Comparison of ENCODE assay signal across 8 mouse cellular contexts in genomic region chr12:111732921-111733320, GRCm38 (mm10). TPM values are rescaled to one million over a fixed set of nuclear protein-coding genes. Genes with fewer than 3 reads are reported as not detected.
DNase-seq lines count a peak whose midpoint lies in the region; ATAC-seq and TF ChIP-seq lines count a peak whose summit lies in the region.
"Had no signal": no experiment of that assay in that cellular context is flagged by ENCODE, and none has a peak within 500 bp of the region (broad histone marks: within the 10 kb centered on the region; RNA-seq: fewer than 3 reads in every experiment).

No protein-coding gene starts in this region.

- TF ChIP-seq CTCF in midbrain, postnatal 0 days (IDR thresholded peaks at IDR 0.05) = no peak

- H3K9ac ChIP-seq in kidney, embryonic 14.5 days (ENCODE audit: low read depth, low read length) = peak overlapping the region; percentile 28; the same call in 1 of the 2 replicates
- H3K9ac ChIP-seq in forebrain, embryonic 12.5 days = peak overlapping the region; percentile 38
- peak overlapping the region; percentile 32; the same call in 1 of the 2 replicates for H3K9ac ChIP-seq in intestine, embryonic 15.5 days
- H3K9ac ChIP-seq in midbrain, postnatal 0 days (replicated peaks; ENCODE audit: low read length, poor library complexity, severe bottlenecking) = no peak overlapping the region; the same call in 1 of the 2 replicates

- H3K9me3 ChIP-seq in kidney, embryonic 14.5 days (ENCODE audit: control insufficient read depth, low read length) = no peaks in the 10 kb centered on the region
- H3K9me3 ChIP-seq in forebrain, embryonic 12.5 days = no peaks in the 10 kb centered on the region
- H3K9me3 ChIP-seq in intestine, embryonic 15.5 days = no peaks in the 10 kb centered on the region
- H3K9me3 ChIP-seq in midbrain, postnatal 0 days (ENCODE audit: low read length) = no peaks in the 10 kb centered on the region
- H3K9me3 ChIP-seq: G1E had no signal

- H3K4me2 ChIP-seq in kidney, embryonic 14.5 days (replicated peaks; ENCODE audit: low read depth, low read length) = no peak overlapping the region
- no peak overlapping the region for H3K4me2 ChIP-seq in forebrain, embryonic 12.5 days
- no peak overlapping the region for H3K4me2 ChIP-seq in intestine, embryonic 15.5 days (replicated peaks)
- peak overlapping the region; percentile 22 for H3K4me2 ChIP-seq in midbrain, postnatal 0 days (ENCODE audit: low read depth, low read length, poor library complexity, severe bottlenecking)

- ATAC-seq in kidney, embryonic 14.5 days (ENCODE audit: low FRiP score, low TSS enrichment) = peak; percentile 17; the same call in 1 of the 2 replicates
- no peak for ATAC-seq in forebrain, embryonic 12.5 days (ENCODE audit: low FRiP score)
- ATAC-seq in intestine, embryonic 15.5 days = peak; percentile 44; the same call in 1 of the 2 replicates
- ATAC-seq in midbrain, postnatal 0 days (ENCODE audit: low FRiP score) = peak; percentile 3; the same call in 1 of the 2 replicates

- H3K27me3 ChIP-seq in kidney, embryonic 14.5 days (ENCODE audit: control insufficient read depth, insufficient read depth, low read length) = no peaks in the 10 kb centered on the region
- H3K27me3 ChIP-seq in forebrain, embryonic 12.5 days = peaks cover 4% of the 10 kb centered on the region; the same call in 1 of the 2 replicates
- H3K27me3 ChIP-seq in intestine, embryonic 15.5 days (replicated peaks) = no peaks in the 10 kb centered on the region
- no peaks in the 10 kb centered on the region for H3K27me3 ChIP-seq in midbrain, postnatal 0 days (ENCODE audit: insufficient read depth, low read length)

- peaks cover 11% of the 10 kb centered on the region; the same call in 1 of the 2 replicates for H3K4me1 ChIP-seq in kidney, embryonic 14.5 days (ENCODE audit: control insufficient read depth, insufficient read depth, low read length)
- H3K4me1 ChIP-seq in forebrain, embryonic 12.5 days = peaks cover 10% of the 10 kb centered on the region
- H3K4me1 ChIP-seq in intestine, embryonic 15.5 days (replicated peaks) = peaks cover 11% of the 10 kb centered on the region; the same call in 1 of the 2 replicates
- H3K4me1 ChIP-seq in midbrain, postnatal 0 days (ENCODE audit: insufficient read depth, low read length) = no peaks in the 10 kb centered on the region

- intact Hi-C loops in gastrocnemius, postnatal 36 days (cut with DNase I) = loop anchor here (2.0 kb wide), 1 partner anchor 66 kb away; no protein-coding TSS in a partner anchor

- 60% methylated on average over 5 of the region's 5 CpGs for WGBS in kidney, embryonic 14.5 days
- 63% methylated on average over 5 of the region's 5 CpGs for WGBS in forebrain, embryonic 12.5 days
- WGBS in intestine, embryonic 15.5 days = 56% methylated on average over 5 of the region's 5 CpGs
- 48% methylated on average over 5 of the region's 5 CpGs for WGBS in midbrain, postnatal 0 days

- H3K4me3 ChIP-seq in kidney, embryonic 14.5 days (ENCODE audit: low read length) = no peak overlapping the region
- H3K4me3 ChIP-seq in forebrain, embryonic 12.5 days (replicated peaks) = no peak overlapping the region
- no peak overlapping the region for H3K4me3 ChIP-seq in intestine, embryonic 15.5 days (replicated peaks)
- H3K4me3 ChIP-seq in midbrain, postnatal 0 days (ENCODE audit: low read depth, low read length) = no peak overlapping the region

- DNase-seq in kidney, adult 18-20 months = no peak
- DNase-seq in midbrain, postnatal 0 days (ENCODE audit: low spot score) = no peak
- DNase-seq in gastrocnemius, postnatal 36 days = no peak
- DNase-seq in ovary, adult 18-20 months (ENCODE audit: low spot score) = no peak

- H3K27ac ChIP-seq in kidney, embryonic 14.5 days (ENCODE audit: low read depth, low read length) = no peak overlapping the region
- no peak overlapping the region for H3K27ac ChIP-seq in forebrain, embryonic 12.5 days
- no peak overlapping the region for H3K27ac ChIP-seq in intestine, embryonic 15.5 days
- no peak overlapping the region; the same call in 1 of the 2 replicates for H3K27ac ChIP-seq in midbrain, postnatal 0 days (ENCODE audit: low read depth, low read length)

- peaks cover 4% of the 10 kb centered on the region; the same call in 1 of the 2 replicates for H3K36me3 ChIP-seq in kidney, embryonic 14.5 days (ENCODE audit: control insufficient read depth, insufficient read depth, low read length)
- H3K36me3 ChIP-seq in forebrain, embryonic 12.5 days (replicated peaks) = peaks cover 19% of the 10 kb centered on the region
- no peaks in the 10 kb centered on the region for H3K36me3 ChIP-seq in intestine, embryonic 15.5 days
- no peaks in the 10 kb centered on the region for H3K36me3 ChIP-seq in midbrain, postnatal 0 days (ENCODE audit: insufficient read depth, low read length)

RNA-seq across cellular contexts. Expression of gene Apopt1, which starts 19.9 kb away (rescaled TPM):
- 63.1 and 63.4 TPM in 2 replicates for polyA plus RNA-seq in kidney, embryonic 14.5 days (2014; fragmentation: Nextera tagmentation; extraction: Ambion mirVana)
- 55.0 and 56.0 TPM in 2 replicates for polyA plus RNA-seq in forebrain, embryonic 12.5 days (2016; fragmentation: Nextera tagmentation; extraction: Ambion mirVana)
- polyA plus RNA-seq in intestine, embryonic 15.5 days (2015; fragmentation: Nextera tagmentation; extraction: Ambion mirVana) = 50.1 and 51.8 TPM in 2 replicates
- total RNA-seq in midbrain, postnatal 0 days (2014; rRNA removed) = 17.9 and 27.8 TPM in 2 replicates
- polyA plus RNA-seq in midbrain, postnatal 0 days (2015; fragmentation: Nextera tagmentation; extraction: Ambion mirVana) = 63.1 and 67.0 TPM in 2 replicates
- 10 to 100 TPM; 34.9 to 38.0 TPM for total RNA-seq in gastrocnemius, postnatal 36 days (2021)

RNA-seq across cellular contexts. Expression of gene Bag5, which starts 19.9 kb away (rescaled TPM):
- 45.2 and 49.7 TPM in 2 replicates for polyA plus RNA-seq in kidney, embryonic 14.5 days (2014; fragmentation: Nextera tagmentation; extraction: Ambion mirVana)
- polyA plus RNA-seq in forebrain, embryonic 12.5 days (2016; fragmentation: Nextera tagmentation; extraction: Ambion mirVana) = 59.0 and 62.7 TPM in 2 replicates
- polyA plus RNA-seq in intestine, embryonic 15.5 days (2015; fragmentation: Nextera tagmentation; extraction: Ambion mirVana) = 46.7 and 48.7 TPM in 2 replicates
- 28.7 and 43.5 TPM in 2 replicates for total RNA-seq in midbrain, postnatal 0 days (2014; rRNA removed)
- 68.7 and 70.8 TPM in 2 replicates for polyA plus RNA-seq in midbrain, postnatal 0 days (2015; fragmentation: Nextera tagmentation; extraction: Ambion mirVana)
- 10 to 100 TPM; 12.4 to 13.5 TPM for total RNA-seq in gastrocnemius, postnatal 36 days (2021)

RNA-seq across cellular contexts. Expression of gene Klc1, which starts 25.7 kb away (rescaled TPM):
- polyA plus RNA-seq in kidney, embryonic 14.5 days (2014; fragmentation: Nextera tagmentation; extraction: Ambion mirVana) = 76.4 and 91.6 TPM in 2 replicates
- 302 and 307 TPM in 2 replicates for polyA plus RNA-seq in forebrain, embryonic 12.5 days (2016; fragmentation: Nextera tagmentation; extraction: Ambion mirVana)
- 91.1 and 92.1 TPM in 2 replicates for polyA plus RNA-seq in intestine, embryonic 15.5 days (2015; fragmentation: Nextera tagmentation; extraction: Ambion mirVana)
- total RNA-seq in midbrain, postnatal 0 days (2014; rRNA removed) = 509 and 579 TPM in 2 replicates
- polyA plus RNA-seq in midbrain, postnatal 0 days (2015; fragmentation: Nextera tagmentation; extraction: Ambion mirVana) = 653 and 669 TPM in 2 replicates
- total RNA-seq in gastrocnemius, postnatal 36 days (2021) = 10 to 100 TPM; 55.2 to 59.3 TPM

RNA-seq across cellular contexts. Expression of gene Trmt61a, which starts 55.0 kb away (rescaled TPM):
- polyA plus RNA-seq in kidney, embryonic 14.5 days (2014; fragmentation: Nextera tagmentation; extraction: Ambion mirVana) = 6.7 and 11.9 TPM in 2 replicates
- 15.4 and 16.7 TPM in 2 replicates for polyA plus RNA-seq in forebrain, embryonic 12.5 days (2016; fragmentation: Nextera tagmentation; extraction: Ambion mirVana)
- polyA plus RNA-seq in intestine, embryonic 15.5 days (2015; fragmentation: Nextera tagmentation; extraction: Ambion mirVana) = 12.6 and 16.4 TPM in 2 replicates
- total RNA-seq in midbrain, postnatal 0 days (2014; rRNA removed) = 23.2 and 27.5 TPM in 2 replicates
- polyA plus RNA-seq in midbrain, postnatal 0 days (2015; fragmentation: Nextera tagmentation; extraction: Ambion mirVana) = 8.4 and 8.7 TPM in 2 replicates
- 1 to 10 TPM; 1.8 to 4.1 TPM for total RNA-seq in gastrocnemius, postnatal 36 days (2021)
